Mouse (Mus musculus): ENCODE results near the gene Apoa2.

Apoa2 gene

DNA sequence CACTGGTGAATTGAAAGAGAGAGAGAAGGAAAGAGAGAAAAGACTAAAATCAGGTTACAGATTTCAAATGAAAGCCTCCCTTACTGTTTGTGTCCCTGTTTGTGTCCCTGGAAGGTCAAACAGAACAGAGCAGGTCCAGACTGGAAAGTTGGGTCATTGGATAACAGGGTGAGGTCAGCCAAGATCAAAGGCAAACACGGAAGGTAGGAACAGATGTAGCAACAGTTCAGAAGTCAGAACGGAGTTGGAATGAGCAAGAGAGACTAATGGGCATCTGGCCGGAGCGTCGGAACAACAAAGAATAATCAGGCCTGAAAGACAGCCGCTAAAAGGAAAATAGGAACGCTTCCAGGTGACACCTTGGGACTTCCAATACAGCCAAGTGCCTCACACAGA, 20.6 kb upstream of the Apoa2 start:
- in situ Hi-C loops (cut with MboI; ENCODE audit: unreplicated experiment in 2 of 2): no loop called here

DNA sequence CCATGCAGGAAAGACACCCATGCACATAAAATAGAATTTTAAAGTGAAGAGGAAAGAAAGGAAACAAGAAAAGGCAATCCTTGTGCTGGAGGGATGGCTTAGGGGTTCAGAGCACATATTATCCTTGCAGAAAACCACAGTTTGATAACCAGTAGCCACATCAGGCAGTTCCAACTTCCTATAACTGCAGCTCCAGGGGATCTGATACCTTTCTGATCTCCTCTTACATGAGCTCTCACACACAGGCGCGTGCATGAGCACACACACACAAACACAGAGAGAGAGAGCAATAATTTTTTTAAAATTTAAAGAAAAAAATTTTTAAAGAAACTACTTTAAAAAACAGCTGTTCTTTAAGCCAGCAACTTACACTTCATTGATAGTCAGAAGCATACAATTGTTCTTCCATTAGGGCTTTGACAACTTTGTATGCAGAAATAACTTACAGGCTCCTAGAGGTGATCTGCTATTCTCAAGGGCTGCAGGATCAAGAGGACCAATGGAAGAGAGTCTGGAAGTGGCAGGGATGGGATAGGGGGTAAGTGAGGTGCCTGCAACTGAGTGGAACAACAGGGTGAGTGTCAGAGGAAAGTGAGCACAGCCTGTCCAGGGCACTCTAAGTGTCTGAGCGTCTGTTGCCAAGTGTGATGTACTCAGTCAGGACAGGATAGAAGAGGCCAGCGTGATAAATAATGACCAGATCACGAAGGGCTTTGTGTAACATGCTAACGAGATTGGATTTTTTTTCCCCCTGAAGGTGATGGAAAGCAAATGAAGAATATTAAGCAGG, 19.0 kb upstream of the Apoa2 start:
- in situ Hi-C loops (cut with MboI; ENCODE audit: unreplicated experiment in 2 of 2): no loop called here

GRCm38 (mm10) chr1:171209409-171209808, 15.4 kb upstream of the Apoa2 start:
- in situ Hi-C loops (cut with MboI; ENCODE audit: unreplicated experiment in 2 of 2): no loop called here

DNA sequence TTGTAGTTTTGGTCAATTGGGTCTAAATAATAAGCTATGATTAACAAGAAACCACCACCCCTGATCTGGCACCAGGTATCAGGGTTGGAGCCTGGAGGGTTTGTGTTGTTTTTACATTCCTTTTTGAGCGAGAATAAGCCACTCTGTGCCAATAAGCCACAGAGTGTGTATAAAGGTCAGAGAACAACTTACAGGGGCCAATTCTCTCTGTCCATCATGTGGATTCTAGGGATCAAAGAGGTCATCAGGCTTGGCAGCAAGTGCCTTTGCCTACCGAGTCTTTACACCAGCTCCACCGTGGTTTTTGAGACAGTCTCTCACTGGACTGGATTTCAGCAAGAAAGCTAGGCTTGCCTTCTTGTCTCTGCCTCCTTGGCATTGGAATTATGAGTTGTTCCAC, 12.0 kb upstream of the Apoa2 start:
- in situ Hi-C loops (cut with MboI; ENCODE audit: unreplicated experiment in 2 of 2): no loop called here

DNA sequence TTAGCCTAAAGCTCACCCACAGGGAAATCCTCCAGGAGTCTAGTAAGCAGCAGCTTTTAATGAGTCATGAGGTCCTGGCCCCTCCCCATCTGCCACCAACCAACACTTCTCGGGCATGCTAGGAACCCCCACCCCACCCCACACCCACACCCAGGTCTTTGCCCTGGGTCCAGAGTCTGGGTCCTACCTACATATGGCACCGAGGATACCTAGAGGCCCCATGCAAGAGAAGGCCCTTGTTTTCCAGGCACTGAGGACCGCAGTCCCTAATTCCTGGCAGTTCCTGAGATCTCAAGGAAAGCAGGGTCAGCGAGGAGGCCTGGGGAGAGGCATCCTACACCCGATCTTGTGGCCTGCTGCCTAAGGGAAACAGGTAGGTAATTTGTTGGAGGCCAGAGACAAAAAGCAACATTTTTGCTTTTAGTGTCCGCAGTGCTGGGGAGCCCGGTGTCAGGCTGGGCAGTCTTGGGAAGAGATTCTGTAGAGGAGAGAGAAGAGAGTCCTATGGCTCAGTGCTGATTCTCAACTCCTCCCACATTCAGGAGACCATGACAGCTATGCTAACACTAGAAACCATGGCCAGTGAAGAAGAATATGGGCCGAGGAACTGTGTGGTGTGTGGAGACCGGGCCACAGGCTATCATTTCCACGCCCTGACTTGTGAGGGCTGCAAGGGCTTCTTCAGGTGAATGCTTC, 10.9 kb upstream of the Apoa2 start, which contains the start of gene Nr1i3:
TSS of gene Nr1i3 (plus strand) at position 170 of the 696 bp plus-strand sequence.
- in situ Hi-C loops (cut with MboI; ENCODE audit: unreplicated experiment in 2 of 2): no loop called here

GRCm38 (mm10) chr1:171216241-171216955, 8.5 kb upstream of the Apoa2 start:
- in situ Hi-C loops (cut with MboI; ENCODE audit: unreplicated experiment in 2 of 2): no loop called here

GRCm38 (mm10) chr1:171220871-171221270, 4.0 kb upstream of the Apoa2 start:
- in situ Hi-C loops (cut with MboI; ENCODE audit: unreplicated experiment in 2 of 2): loop anchor here (5.0 to 10.0 kb wide), 5 partner anchors 54 to 326 kb away; no protein-coding TSS in a partner anchor

DNA sequence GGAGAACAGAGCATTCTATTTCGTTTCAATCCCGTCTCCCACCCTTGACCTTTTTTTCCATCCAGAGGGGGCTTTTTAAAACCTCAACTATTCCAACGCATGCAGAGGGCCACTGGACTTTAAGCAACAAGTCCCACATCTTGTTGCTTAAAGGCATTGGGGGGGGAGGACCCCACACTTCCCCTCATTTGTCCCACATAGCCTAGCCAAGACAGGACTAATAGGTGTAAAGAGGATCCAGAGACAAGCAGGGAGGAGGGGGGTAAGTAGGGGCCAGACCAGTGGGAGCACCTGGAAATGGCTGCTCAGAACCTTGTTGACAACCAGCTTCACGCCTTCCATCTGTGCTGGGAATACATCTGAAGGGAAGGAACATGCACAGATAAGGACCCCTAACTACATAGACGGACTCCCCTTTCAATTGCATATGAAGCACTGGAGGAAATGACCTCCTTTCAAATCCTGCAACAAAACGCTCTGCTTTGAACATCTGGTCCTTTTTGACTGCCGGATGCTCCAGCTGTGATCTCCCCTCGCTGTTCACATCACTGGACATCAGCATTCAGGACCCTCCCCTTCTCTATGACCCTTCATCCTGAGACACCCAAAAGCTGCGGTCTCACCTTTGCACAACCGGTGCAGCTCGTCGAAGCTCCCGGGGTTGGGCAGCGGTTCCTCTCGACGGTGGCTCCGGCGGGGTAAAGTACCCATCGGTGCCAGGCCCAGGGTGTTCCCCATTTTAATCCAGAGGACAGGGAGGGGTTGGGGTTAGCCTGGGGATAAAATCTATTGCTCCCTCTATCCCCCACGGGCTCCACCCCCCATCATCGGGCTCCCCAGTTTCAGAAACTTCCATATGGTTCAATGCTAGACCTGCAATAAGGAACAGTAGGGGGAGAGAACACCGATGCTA, 3.3 kb upstream of the Apoa2 start:
- in situ Hi-C loops (cut with MboI; ENCODE audit: unreplicated experiment in 2 of 2): loop anchor here (5.0 to 10.0 kb wide), 5 partner anchors 54 to 327 kb away; no protein-coding TSS in a partner anchor

DNA sequence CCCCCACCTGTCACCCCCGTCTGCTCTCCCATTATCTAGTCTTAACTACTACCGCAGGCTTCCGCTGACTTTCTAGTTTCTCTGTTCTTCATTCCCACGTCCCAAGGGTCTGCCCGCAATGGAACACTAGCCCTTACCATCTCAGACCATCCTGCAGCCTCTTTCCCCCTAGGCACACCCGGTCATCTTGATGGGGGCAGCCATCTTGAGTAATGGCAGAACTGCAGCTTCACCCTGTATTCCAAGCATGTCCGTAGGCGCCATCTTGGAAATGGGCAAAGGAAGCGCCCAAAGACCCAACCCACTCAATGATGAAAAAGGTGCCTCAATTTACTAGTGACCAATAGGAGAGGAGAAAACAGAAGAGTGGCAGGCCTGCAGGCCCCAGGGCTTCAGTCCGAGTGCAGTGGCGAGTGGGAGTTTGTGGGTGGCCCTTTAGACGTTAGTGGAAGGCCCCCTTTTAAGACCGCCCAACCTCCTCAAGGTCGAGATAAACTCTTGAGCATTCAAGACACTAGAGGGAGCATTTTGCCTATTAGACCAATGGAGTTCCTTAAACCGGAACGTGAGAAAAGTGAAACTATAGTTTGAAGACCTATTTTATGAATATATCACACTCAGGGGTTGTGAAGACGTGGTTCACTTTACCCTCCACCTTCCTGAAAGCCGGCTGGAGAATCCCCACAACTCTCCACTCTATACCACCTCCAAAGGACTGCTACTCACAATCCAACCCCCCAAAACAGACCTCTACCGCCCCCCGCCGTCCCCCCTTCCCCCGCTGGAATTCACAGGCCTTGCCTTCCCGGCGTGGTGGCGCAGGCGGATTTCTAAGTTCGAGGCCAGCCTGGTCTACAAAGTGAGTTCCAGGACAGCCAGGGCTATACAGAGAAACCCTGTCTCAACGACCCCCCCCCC, 2.4 kb upstream of the Apoa2 start, which contains the start of gene Tomm40l:
TSS of gene Tomm40l (minus strand) at position 277 of the 918 bp plus-strand sequence.
- in situ Hi-C loops (cut with MboI; ENCODE audit: unreplicated experiment in 2 of 2): loop anchor here (5.0 to 10.0 kb wide), 5 partner anchors 55 to 328 kb away; no protein-coding TSS in a partner anchor

DNA sequence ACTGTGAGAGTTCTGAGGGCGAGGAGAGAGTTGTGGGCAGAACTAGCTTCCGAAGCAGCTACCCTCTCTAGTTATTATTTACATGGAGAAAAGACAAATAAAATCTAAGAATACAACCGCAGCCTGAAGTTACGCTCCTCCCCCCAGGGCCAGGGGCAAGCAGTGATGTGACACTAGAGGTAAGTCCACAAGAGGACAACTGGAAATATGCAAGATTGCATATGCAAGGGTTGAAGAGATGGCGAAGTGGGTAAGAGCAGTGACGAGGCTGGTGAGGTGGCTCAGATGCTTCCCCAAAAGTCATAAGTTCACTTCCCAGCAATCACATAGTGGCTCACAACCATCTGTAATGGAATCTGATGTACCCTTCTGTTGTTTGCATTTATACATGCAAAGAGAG, 1.7 kb upstream of the Apoa2 start:
- in situ Hi-C loops (cut with MboI; ENCODE audit: unreplicated experiment in 2 of 2): loop anchor here (5.0 to 10.0 kb wide), 5 partner anchors 56 to 328 kb away; no protein-coding TSS in a partner anchor

- in situ Hi-C loops (cut with MboI; ENCODE audit: unreplicated experiment in 2 of 2): loop anchor here (5.0 to 10.0 kb wide), 5 partner anchors 56 to 329 kb away; no protein-coding TSS in a partner anchor
Observed at GRCm38 (mm10) chr1:171223796-171224195, 1.1 kb upstream of the Apoa2 start.

DNA sequence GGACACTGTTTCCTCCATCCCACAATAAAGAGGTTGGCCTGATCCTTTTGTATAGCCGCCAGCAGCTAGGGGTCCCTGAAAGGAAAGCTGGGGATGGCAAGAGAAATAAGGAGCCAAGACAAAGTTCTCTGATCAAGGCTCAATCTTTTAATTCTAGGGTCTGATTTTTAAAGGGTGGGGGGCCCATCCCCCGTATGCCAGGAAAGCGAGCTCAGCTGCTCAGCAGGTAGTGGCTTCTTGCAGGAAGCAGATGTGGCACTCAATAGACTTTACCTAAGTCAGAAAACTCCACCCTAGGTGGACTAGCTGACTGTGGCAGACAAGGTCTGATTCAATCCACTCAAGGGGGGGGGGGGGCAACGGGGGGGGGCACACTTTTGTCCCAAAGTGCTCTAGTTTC, 1.9 kb downstream of the Apoa2 start:
- in situ Hi-C loops (cut with MboI; ENCODE audit: unreplicated experiment in 2 of 2): loop anchor here (10.0 to 25.0 kb wide), 3 partner anchors 214 to 589 kb away; partner anchors contain the start of genes Fcgr4 (in 1 of the 2) and Olfml2b (in 1 of the 2)

DNA sequence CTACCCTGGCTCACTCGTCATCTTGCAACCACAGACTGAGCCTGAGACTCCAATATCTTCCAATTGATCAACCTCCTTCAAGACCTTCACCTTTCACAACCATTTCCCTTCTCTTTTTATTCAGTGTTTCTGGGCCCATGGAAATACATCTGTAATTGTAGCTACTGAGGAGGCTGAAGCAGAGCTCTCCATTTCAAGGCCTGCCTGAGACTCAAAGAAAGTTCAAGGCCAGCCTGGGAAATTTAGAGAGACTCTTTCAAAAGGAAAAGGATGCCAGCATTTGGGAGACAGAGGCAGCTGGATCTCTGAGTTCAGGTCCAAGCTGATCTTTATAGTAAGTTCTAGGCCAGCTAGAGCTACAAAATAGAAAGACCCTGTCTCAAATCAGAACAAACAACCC, 3.0 kb downstream of the Apoa2 start:
- in situ Hi-C loops (cut with MboI; ENCODE audit: unreplicated experiment in 2 of 2): loop anchor here (10.0 to 25.0 kb wide), 3 partner anchors 216 to 591 kb away; partner anchors contain the start of genes Fcgr4 (in 1 of the 2) and Olfml2b (in 1 of the 2)

GRCm38 (mm10) chr1:171229750-171230149, 4.9 kb downstream of the Apoa2 start:
- in situ Hi-C loops (cut with MboI; ENCODE audit: unreplicated experiment in 2 of 2): loop anchor here (10.0 to 25.0 kb wide), 3 partner anchors 217 to 592 kb away; partner anchors contain the start of genes Fcgr4 (in 1 of the 2) and Olfml2b (in 1 of the 2)

GRCm38 (mm10) chr1:171230215-171230614, 5.4 kb downstream of the Apoa2 start:
- in situ Hi-C loops (cut with MboI; ENCODE audit: unreplicated experiment in 2 of 2): loop anchor here (25.0 kb wide), 2 partner anchors 218 to 593 kb away; partner anchors contain the start of genes Fcgr4 (in 1 of the 2) and Olfml2b (in 1 of the 2)

DNA sequence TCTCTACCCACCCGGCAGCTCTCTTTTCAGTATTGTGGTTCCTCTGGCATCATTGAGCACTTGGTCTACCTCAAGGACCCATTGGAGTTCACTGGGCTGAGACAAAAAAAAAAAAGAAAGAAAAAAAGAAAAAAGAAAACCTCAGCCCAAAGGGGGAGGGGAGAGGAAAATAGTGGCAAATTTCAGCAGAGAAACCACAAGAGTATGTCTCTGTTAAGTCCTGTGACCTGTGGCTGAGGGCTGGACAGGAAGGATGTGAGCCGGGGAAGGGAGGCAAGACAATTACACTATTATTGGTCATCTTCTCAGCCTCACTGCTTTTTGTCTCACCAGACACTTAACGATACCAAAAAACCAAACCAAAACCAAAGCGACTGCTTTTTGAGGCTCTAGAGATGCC, 7.0 kb downstream of the Apoa2 start:
- in situ Hi-C loops (cut with MboI; ENCODE audit: unreplicated experiment in 2 of 2): loop anchor here (25.0 kb wide), 2 partner anchors 220 to 595 kb away; partner anchors contain the start of genes Fcgr4 (in 1 of the 2) and Olfml2b (in 1 of the 2)

DNA sequence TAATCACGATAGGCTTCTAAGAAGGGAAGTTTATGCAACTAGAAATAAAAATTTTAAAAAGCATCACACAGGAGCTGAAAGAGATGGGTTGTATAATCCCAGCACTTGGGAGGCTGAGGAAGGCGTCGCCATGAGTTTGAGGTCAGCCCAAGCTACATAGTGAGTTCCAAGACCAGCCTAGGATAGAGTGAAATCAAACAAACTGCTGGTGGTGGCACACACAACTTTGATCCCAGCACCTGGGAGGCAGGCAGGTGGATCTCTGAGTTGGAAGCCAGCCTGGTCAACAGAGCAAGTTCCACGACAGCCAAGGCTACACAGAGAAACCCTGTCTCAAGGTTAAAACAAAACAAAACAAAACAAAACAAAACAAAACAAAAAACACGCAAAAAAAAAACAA, 7.5 kb downstream of the Apoa2 start:
- in situ Hi-C loops (cut with MboI; ENCODE audit: unreplicated experiment in 2 of 2): loop anchor here (25.0 kb wide), 2 partner anchors 220 to 595 kb away; partner anchors contain the start of genes Fcgr4 (in 1 of the 2) and Olfml2b (in 1 of the 2)
